Mouse (Mus musculus) forebrain, embryonic 15.5 days (tissue): ENCODE measurements around the gene Ndufs1. TPM values are rescaled to one million over a fixed set of nuclear protein-coding genes. Genes with fewer than 3 reads are reported as not detected.

Experiments used
- ATAC-seq: fragments of 200-750 bp; cut with Nextera tagmentation; replicated peaks from 2 replicates; pipeline ENCODE4 v1.8.0; 2017; ENCODE audit warnings: mild to moderate bottlenecking, moderate TSS enrichment, moderate library complexity
- H3K27ac ChIP-seq: fragments of 300-500 bp; sonication (generic); replicated peaks from 2 replicates; pipeline ENCODE4 v1.5.1; 2015; ENCODE audit warnings: mild to moderate bottlenecking, inconsistent platforms
- H3K27me3 ChIP-seq: fragments of 300-500 bp; sonication (generic); 2 replicates; pipeline ENCODE4 v1.6.1; 2015; ENCODE audit warnings: inconsistent platforms
- H3K36me3 ChIP-seq: fragments of 300-500 bp; sonication (generic); 2 replicates; pipeline ENCODE4 v1.6.1; 2015; ENCODE audit warnings: mild to moderate bottlenecking, inconsistent platforms
- H3K4me1 ChIP-seq: fragments of 300-500 bp; sonication (generic); 2 replicates; pipeline ENCODE4 v1.6.1; 2015; ENCODE audit warnings: inconsistent platforms
- H3K4me2 ChIP-seq: fragments of 300-500 bp; sonication (generic); replicated peaks from 2 replicates; pipeline ENCODE4 v1.6.1; 2015; ENCODE audit warnings: mild to moderate bottlenecking, inconsistent platforms
- H3K4me3 ChIP-seq: fragments of 300-500 bp; sonication (generic); 2 replicates; pipeline ENCODE4 v1.5.1; 2015; ENCODE audit warnings: mild to moderate bottlenecking, inconsistent platforms
- H3K9ac ChIP-seq: fragments of 300-500 bp; sonication (generic); replicated peaks from 2 replicates; pipeline ENCODE4 v1.6.1; 2015; ENCODE audit warnings: mild to moderate bottlenecking, inconsistent platforms
- H3K9me3 ChIP-seq: fragments of 300-500 bp; sonication (generic); 2 replicates; pipeline ENCODE4 v1.6.1; 2016; ENCODE audit warnings: inconsistent platforms
- WGBS: fragments of 180-500 bp; shearing (Covaris S2); methylation state at CpG from one replicate; pipeline ENCODE4 v1.1.7; 2015; ENCODE audit warnings: mixed read lengths; 5-methylcytosine and 5-hydroxymethylcytosine counted together
- polyA plus RNA-seq: library from polyadenylated mRNA; unstranded; fragments of >200 nt; fragmentation: Nextera tagmentation; extraction: Ambion mirVana; gene quantifications from 2 replicates; pipeline ENCODE4 v1.2.1, GENCODE M21; 2015

The Ndufs1 gene
- polyA plus RNA-seq, 1 experiment from 2014 or later, result 116 TPM

DNA sequence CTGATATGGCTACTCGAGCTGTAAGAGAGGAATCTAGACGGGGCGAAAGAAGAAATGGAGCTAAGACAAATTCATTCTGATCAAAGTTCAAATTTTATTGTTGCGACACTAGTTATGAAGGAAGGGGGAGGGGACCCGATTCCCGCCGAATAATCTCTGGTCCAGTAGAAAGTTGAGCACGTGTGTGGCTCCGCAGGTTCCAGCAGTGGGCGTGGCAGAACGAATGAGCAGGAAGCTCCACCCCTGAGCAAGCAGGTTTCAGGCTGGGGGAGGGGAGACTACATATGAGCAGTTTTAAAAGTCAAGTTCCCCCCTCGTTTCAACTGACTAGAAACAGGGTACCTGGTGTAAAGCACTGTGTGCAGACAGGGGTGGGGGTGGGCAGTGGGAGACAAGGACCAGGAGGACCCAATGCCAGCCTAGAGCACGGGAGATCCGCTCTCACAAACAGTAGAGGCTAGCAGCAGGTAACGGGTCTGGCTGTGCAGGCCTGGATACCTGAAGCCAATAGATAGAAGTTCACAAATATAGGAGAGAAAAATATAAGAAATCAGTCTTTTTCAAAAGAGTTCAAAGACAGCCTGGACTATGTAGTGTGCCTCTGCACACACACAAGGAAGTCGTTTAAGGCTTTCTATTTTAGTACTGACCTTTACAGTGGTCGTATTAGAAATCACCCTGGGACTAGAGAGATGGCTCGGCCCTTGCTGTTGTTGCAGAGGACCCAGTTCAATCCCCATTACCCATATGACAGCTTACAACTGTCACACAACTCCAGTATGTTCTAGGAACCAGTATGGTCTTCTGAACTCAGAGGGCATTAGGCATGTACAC lies 46.6 kb downstream of the Ndufs1 start:
- Histone ChIP-seq H3K27ac (no peak overlapping the region), H3K4me3 (peak overlapping the region; percentile 18; the same call in 1 of the 2 replicates), H3K36me3 (peaks cover 3% of the 10 kb centered on the region; the same call in 1 of the 2 replicates), H3K9ac (no peak overlapping the region), H3K4me1 (no peaks in the 10 kb centered on the region), H3K4me2 (peak overlapping the region; percentile 42), H3K27me3 (no peaks in the 10 kb centered on the region), H3K9me3 (no peaks in the 10 kb centered on the region)
- WGBS, result 27% methylated on average over 18 of the region's 18 CpGs
- 0 out of 2 replicates have a peak, but pooled peaks have one; percentile 46 for ATAC-seq

DNA sequence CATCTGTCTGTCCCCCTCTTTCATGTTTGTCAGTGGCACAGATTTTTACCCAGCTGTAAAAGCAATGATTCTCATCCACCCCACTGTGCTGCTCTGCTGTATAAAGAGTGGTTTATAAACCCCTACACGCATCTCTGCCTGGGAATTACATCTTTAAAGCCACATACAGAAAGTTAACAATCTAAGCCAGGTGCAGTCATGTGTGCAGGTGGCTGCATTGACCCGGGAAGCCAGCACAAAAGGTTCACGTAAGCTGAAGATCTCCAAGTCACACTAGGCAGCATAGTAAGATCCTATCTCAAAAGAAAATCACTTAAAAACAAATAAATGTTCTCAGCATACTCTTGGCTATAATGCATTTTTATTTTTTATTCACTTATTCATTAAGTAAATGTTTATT lies 47.4 kb downstream of the Ndufs1 start:
- no peak overlapping the region for H3K27ac ChIP-seq
- H3K4me3 ChIP-seq, result no peak overlapping the region
- H3K27me3 ChIP-seq, result no peaks in the 10 kb centered on the region
- H3K9me3 ChIP-seq, result no peaks in the 10 kb centered on the region
- no peak for ATAC-seq
- no peaks in the 10 kb centered on the region for H3K4me1 ChIP-seq
- H3K36me3 ChIP-seq, result peaks cover 6% of the 10 kb centered on the region; the same call in 1 of the 2 replicates
- H3K9ac ChIP-seq, result no peak overlapping the region
- 26% methylated on average over 3 of the region's 3 CpGs for WGBS
- H3K4me2 ChIP-seq, result no peak overlapping the region

DNA sequence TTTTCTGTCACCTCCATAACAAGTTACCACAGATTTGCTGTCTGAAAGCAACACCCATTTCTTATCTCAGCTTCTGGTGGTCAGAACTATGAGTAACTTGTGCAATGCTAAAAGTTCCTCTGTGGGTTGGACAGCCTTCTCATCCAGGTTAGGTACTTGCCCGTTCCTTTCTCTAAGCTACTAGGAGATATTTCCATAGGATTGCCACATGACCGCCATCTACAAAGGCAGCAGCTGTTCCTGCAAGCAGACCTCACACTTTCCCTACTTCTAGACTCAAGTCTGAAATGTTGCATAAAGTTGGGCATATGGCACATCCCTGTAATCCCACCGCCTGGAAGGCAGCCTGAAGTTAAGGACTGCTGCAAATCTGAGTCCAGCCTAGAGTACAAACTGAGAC lies 50.4 kb downstream of the Ndufs1 start:
- no peak for ATAC-seq
- WGBS, result 85% methylated on average over 3 of the region's 3 CpGs
- no peaks in the 10 kb centered on the region for H3K9me3 ChIP-seq
- H3K4me3 ChIP-seq, result no peak overlapping the region
- H3K27me3 ChIP-seq, result no peaks in the 10 kb centered on the region
- no peaks in the 10 kb centered on the region for H3K4me1 ChIP-seq
- peaks cover 20% of the 10 kb centered on the region for H3K36me3 ChIP-seq
- no peak overlapping the region for H3K9ac ChIP-seq
- H3K27ac ChIP-seq, result no peak overlapping the region
- H3K4me2 ChIP-seq, result no peak overlapping the region

DNA sequence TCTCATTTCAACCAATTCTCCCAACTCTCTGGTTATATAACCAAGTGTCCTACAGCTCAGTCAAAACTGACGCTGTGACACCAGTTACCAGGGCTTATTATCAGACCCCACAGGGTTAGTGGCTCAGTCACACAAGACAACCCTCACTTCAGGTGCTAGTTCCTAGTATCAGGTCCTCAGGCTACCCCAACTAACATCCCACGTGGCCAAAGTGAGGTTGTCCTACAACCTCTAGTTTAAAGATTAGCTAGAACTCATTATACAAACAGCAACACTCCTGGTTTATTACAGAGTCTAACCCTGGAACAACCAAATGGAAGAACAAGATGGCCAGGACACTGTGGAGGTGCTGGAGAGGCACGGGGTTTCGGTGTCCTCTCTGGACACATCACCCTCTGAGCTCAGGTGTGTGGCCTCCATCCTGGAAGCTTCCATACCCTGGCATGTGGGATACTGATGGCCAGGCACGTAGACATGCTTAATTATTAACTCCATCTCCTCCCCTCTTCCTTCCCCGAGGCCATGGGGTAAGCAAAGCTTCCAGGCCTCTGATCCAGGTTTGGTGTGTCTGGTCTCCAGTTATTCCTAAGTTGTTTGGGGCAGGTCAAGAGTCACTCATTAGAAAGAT lies 52.7 kb downstream of the Ndufs1 start:
- no peak overlapping the region for H3K9ac ChIP-seq
- H3K27me3 ChIP-seq, result no peaks in the 10 kb centered on the region
- no peak overlapping the region for H3K4me2 ChIP-seq
- peaks cover 32% of the 10 kb centered on the region for H3K36me3 ChIP-seq
- no peaks in the 10 kb centered on the region for H3K9me3 ChIP-seq
- 91% methylated on average over 6 of the region's 6 CpGs for WGBS
- no peaks in the 10 kb centered on the region for H3K4me1 ChIP-seq
- H3K27ac ChIP-seq, result no peak overlapping the region
- ATAC-seq, result no peak
- H3K4me3 ChIP-seq, result no peak overlapping the region

DNA sequence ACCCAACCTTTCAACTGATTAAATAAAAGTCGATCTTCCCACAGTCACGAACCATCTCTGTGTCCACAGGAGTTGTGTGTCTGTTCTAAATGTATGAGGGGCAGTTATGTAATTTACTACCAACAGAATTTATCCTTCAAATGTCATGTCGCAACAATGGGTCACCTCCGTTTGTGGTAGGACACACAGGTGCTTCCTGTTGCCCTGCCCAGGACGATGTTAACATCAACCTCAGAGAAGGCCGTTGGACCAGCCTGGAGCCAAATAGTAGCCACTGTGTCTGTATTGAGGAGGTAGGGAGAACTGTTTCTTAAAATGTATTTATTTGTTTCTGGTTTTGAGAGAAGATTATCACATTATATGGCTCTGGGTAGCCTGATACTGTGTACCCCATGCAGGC lies 54.6 kb downstream of the Ndufs1 start:
- ATAC-seq, result no peak
- H3K9ac ChIP-seq, result no peak overlapping the region
- H3K36me3 ChIP-seq, result peaks cover 32% of the 10 kb centered on the region
- no peaks in the 10 kb centered on the region for H3K27me3 ChIP-seq
- WGBS, result 96% methylated on average over 6 of the region's 6 CpGs
- H3K9me3 ChIP-seq, result no peaks in the 10 kb centered on the region
- H3K27ac ChIP-seq, result no peak overlapping the region
- no peak overlapping the region for H3K4me3 ChIP-seq
- H3K4me2 ChIP-seq, result no peak overlapping the region
- peaks cover 1% of the 10 kb centered on the region; the same call in 1 of the 2 replicates for H3K4me1 ChIP-seq

DNA sequence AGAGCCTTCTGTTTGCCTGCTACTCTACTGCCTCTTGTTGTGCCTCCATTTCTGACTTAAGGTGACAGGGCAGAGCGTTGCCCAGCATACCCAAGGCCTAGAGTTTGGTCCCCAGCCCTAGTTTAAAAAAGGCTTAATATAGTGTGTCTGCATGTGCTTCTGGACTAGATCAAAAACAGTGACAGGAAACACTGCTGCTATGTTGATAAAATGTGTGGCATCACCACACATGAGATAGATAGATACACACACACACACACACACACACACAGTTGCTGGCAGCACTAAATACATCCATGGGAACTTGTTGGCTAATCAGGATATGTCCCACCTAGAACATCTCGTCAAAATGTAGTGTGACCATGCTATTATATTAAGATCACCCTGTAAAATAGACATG lies 56.3 kb downstream of the Ndufs1 start:
- Histone ChIP-seq H3K27me3 (no peaks in the 10 kb centered on the region), H3K4me1 (peaks cover 17% of the 10 kb centered on the region), H3K27ac (no peak overlapping the region), H3K4me2 (no peak overlapping the region), H3K9ac (no peak overlapping the region), H3K9me3 (no peaks in the 10 kb centered on the region), H3K36me3 (peaks cover 28% of the 10 kb centered on the region), H3K4me3 (no peak overlapping the region)
- WGBS, result 95% methylated on average over 2 of the region's 2 CpGs
- ATAC-seq, result no peak

DNA sequence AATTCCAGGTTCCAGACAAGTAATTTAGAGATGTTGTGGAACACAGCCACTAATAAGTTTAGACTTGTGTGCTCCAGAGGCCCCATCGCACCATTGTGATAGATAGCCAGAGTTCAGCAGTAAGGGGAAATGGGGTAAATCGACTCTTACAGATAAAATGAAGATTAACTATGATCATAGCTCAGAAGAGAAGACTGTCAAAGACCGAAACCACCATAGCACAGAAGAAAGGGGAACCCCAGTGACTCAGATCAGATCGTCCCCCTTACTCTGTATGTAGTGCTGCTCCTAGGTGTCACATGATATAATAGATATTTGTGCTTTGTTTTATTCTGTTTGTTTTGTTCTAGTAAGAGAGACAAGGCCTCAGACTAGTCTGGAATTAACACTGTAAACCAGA lies 57.0 kb downstream of the Ndufs1 start:
- Histone ChIP-seq H3K27me3 (no peaks in the 10 kb centered on the region), H3K27ac (no peak overlapping the region), H3K9ac (no peak overlapping the region), H3K4me3 (no peak overlapping the region), H3K9me3 (no peaks in the 10 kb centered on the region), H3K4me1 (peaks cover 17% of the 10 kb centered on the region), H3K4me2 (no peak overlapping the region), H3K36me3 (peaks cover 28% of the 10 kb centered on the region)
- no peak for ATAC-seq
- WGBS, result 95% methylated on average over 4 of the region's 4 CpGs

DNA sequence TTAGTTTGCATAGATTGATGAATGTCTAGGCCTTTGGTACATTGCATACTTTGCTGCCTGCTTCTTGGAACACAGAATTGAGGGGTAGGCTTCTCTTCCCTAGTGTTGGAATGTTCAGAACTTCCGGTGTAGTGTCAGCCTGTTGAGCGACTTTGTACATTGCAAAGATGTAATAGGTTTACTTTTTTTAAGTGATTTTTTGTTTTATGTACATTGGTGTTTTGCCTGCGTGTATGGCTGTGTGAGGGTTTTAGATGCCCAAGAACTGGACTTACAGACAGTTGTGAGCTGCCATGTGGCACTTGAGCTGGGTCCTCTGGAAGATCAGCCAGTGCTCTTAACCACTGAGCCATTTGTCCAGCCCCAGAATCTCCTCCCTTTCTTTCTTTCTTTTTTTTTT lies 61.1 kb downstream of the Ndufs1 start:
- Histone ChIP-seq H3K27ac (peak overlapping the region; percentile 96; the same call in 1 of the 2 replicates), H3K4me3 (peak overlapping the region; percentile 90), H3K9me3 (no peaks in the 10 kb centered on the region), H3K27me3 (no peaks in the 10 kb centered on the region), H3K36me3 (peaks cover 6% of the 10 kb centered on the region), H3K4me1 (peaks cover 34% of the 10 kb centered on the region), H3K4me2 (peak overlapping the region; percentile 84), H3K9ac (no peak overlapping the region)
- ATAC-seq, result no peak
- whole genome bisulfite sequencing, result 65% methylated on average over 3 of the region's 3 CpGs

DNA sequence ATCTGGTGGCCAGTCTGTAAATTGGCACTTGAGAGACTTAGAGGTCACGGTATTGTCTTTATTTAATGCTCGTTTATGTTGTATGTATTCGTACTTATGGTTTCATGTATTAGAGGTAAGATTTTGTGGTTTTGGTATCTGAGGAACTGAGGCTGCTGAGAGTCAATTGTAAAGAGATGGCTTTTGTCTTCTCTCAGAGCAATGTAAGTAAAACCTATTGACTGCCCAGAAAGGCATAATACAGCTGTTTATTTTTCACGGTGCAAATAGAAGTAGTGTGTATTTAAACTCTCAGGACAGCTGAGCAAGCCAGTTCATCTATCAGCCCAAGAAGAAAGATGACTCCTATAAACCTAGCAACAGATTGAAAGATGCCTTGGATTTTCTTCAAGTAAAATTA lies 61.5 kb downstream of the Ndufs1 start:
- Histone ChIP-seq H3K27ac (peak overlapping the region; percentile 96), H3K9ac (peak overlapping the region; percentile 99), H3K4me1 (peaks cover 38% of the 10 kb centered on the region), H3K4me3 (peak overlapping the region; percentile 90), H3K4me2 (peak overlapping the region; percentile 84), H3K9me3 (no peaks in the 10 kb centered on the region), H3K27me3 (no peaks in the 10 kb centered on the region), H3K36me3 (peaks cover 2% of the 10 kb centered on the region; the same call in 1 of the 2 replicates)
- ATAC-seq, result no peak
- WGBS, result 7% methylated on average over 4 of the region's 4 CpGs

DNA sequence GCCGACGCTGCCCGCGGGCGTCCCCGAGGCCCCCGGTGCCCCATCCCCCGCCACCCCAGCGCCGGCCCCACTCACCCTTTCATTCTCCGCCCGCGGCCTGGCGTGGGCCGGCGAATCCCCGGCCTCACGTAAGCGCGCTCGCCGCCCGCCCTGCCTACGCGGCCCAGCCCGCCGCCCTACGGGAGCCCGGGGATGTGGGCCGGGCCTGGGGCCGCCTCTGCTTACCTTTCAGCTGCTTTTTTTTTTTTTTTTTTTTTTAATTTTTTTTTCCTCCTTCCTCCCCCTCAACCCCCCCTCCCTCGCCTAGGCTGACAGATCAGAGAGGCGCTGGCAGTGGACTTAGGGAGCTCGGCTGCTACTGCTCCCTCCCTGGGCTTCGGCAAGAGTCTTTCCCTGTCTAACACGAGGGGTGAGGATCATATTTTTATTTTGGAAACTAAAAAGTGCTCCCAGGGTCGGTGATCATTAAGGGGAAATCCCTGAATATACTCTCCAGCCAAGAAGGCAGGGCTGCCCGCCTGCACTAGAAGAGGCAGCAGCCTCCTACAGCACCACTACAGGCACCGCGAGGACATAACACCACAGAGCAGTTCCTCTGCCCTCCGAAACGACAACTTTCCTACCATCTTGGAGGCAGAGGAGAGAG lies 62.4 kb downstream of the Ndufs1 start, which contains the start of gene Ino80d:
Gene Ino80d, minus strand, starts transcription at position 532 of the 646 bp plus-strand sequence.
- no peaks in the 10 kb centered on the region for H3K36me3 ChIP-seq
- under 1% methylated on average over 40 of the region's 42 CpGs for WGBS
- H3K27ac ChIP-seq, result peak within 1 kb of the TSS; percentile 96
- H3K27me3 ChIP-seq, result no peaks in the 10 kb centered on the region
- H3K4me1 ChIP-seq, result peaks cover 41% of the 10 kb centered on the region
- peak within 1 kb of the TSS; percentile 99 for H3K9ac ChIP-seq
- peak within 1 kb of the TSS; percentile 90 for H3K4me3 ChIP-seq
- H3K9me3 ChIP-seq, result no peaks in the 10 kb centered on the region
- peak; percentile 95 for ATAC-seq
- H3K4me2 ChIP-seq, result peak within 1 kb of the TSS; percentile 84

DNA sequence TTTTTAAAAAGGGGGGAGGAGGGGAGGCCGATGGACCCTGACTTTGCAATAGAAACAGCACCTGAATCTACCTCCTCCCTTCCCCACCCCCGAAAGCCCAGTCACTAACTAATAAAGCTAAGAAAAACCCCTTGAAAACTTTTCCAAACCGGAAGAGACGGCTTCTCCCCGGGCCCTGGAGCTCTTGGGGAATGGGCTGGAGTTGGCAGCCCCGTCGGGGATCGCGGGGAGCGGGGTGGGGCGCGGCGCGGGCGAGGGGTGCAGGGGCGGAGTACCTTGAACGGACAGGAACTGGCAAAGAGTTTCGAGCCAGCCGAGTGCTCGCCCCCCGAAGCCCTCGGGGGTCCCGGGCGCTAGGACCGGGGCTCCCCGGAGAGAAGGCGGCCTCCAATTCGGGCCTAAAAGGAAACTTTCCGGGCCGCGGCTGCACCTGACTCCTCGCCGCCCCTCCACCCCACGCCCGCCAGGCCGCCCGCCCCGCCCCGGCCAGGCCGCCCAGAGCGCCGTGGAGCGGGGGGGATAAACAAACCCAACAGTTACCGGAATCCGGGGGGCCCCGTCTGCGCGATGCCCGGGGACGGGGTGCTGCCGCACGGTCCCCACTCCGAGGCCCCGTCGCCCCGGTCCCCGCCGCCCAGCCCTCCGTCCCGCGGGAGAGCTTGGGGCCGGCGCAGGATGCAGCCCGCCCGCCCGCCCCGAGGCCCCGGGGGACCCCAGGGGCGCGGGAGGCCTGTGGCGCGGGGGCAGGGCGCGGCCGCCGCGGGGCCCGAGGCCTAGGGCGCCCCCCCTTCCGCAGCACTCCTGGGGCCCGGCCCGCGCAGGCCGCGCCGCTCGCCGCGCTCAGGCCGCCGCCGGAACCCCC lies 63.1 kb downstream of the Ndufs1 start:
- ATAC-seq, result peak; percentile 60

More for the DNA sequence above, 63.1 kb downstream of the Ndufs1 start:
- peaks cover 41% of the 10 kb centered on the region for H3K4me1 ChIP-seq
- H3K27ac ChIP-seq, result peak overlapping the region; percentile 96
- 1% methylated on average over 85 of the region's 92 CpGs for WGBS
- H3K9ac ChIP-seq, result peak overlapping the region; percentile 99
- no peaks in the 10 kb centered on the region for H3K27me3 ChIP-seq
- peak overlapping the region; percentile 84 for H3K4me2 ChIP-seq
- no peaks in the 10 kb centered on the region for H3K36me3 ChIP-seq
- H3K4me3 ChIP-seq, result peak overlapping the region; percentile 90
- no peaks in the 10 kb centered on the region for H3K9me3 ChIP-seq
